Mouse (Mus musculus) neural tube, embryonic 12.5 days (tissue): Measurements from ENCODE around the gene Inppl1. TPM values are rescaled to one million over a fixed set of nuclear protein-coding genes. Genes with fewer than 3 reads are reported as not detected.
A peak's percentile ranks its signal among the peaks of the same experiment; 100 is the strongest.

Source experiments
- ATAC-seq: fragments of 200-750 bp; cut with Nextera tagmentation; 2 replicates; pipeline ENCODE4 v1.8.0; 2017; ENCODE audit warnings: low read depth, mild to moderate bottlenecking, moderate TSS enrichment, moderate library complexity; ENCODE audit not compliant: low FRiP score
- H3K27ac ChIP-seq: fragments of 300-500 bp; sonication (generic); 2 replicates; pipeline ENCODE4 v1.5.1; 2016
- H3K27me3 ChIP-seq: fragments of 300-500 bp; sonication (generic); replicated peaks from 2 replicates; pipeline ENCODE4 v1.6.1; 2016; ENCODE audit warnings: mild to moderate bottlenecking
- H3K36me3 ChIP-seq: fragments of 300-500 bp; sonication (generic); 2 replicates; pipeline ENCODE4 v1.6.1; 2016; ENCODE audit warnings: mild to moderate bottlenecking
- H3K4me1 ChIP-seq: fragments of 300-500 bp; sonication (generic); 2 replicates; pipeline ENCODE4 v1.6.1; 2016
- H3K4me2 ChIP-seq: fragments of 300-500 bp; sonication (generic); replicated peaks from 2 replicates; pipeline ENCODE4 v1.6.1; 2016; ENCODE audit warnings: mild to moderate bottlenecking
- H3K4me3 ChIP-seq: fragments of 300-500 bp; sonication (generic); 2 replicates; pipeline ENCODE4 v1.5.1; 2016
- H3K9ac ChIP-seq: fragments of 300-500 bp; sonication (generic); 2 replicates; pipeline ENCODE4 v1.6.1; 2016; ENCODE audit warnings: mild to moderate bottlenecking
- H3K9me3 ChIP-seq: fragments of 300-500 bp; sonication (generic); 2 replicates; pipeline ENCODE4 v1.6.1; 2016; ENCODE audit warnings: mild to moderate bottlenecking
- WGBS: fragments of 180-500 bp; shearing (Covaris S2); methylation state at CpG from one replicate; pipeline ENCODE4 v1.1.7; 2016; 5-methylcytosine and 5-hydroxymethylcytosine counted together
- polyA plus RNA-seq: library from polyadenylated mRNA; unstranded; fragments of >200 nt; fragmentation: Nextera tagmentation; extraction: Ambion mirVana; gene quantifications from 2 replicates; pipeline ENCODE4 v1.2.1, GENCODE M21; 2016

The Inppl1 gene
- polyA plus RNA-seq, 1 experiment from 2014 or later, result 34.9 TPM

GRCm38 (mm10) chr7:101836271-101837153, 1.5 kb downstream of the Inppl1 start:
- peaks cover 12% of the 10 kb centered on the region for H3K36me3 ChIP-seq
- H3K27ac ChIP-seq, result peak overlapping the region; percentile 64
- H3K4me1 ChIP-seq, result peaks cover 40% of the 10 kb centered on the region
- under 1% methylated on average over 63 of the region's 63 CpGs for WGBS
- peak overlapping the region; percentile 76 for H3K4me3 ChIP-seq
- ATAC-seq, result peak; percentile 75
- H3K27me3 ChIP-seq, result no peaks in the 10 kb centered on the region
- no peaks in the 10 kb centered on the region for H3K9me3 ChIP-seq
- peak overlapping the region; percentile 93 for H3K4me2 ChIP-seq
- peak overlapping the region; percentile 94 for H3K9ac ChIP-seq

- H3K4me2 ChIP-seq, result peak overlapping the region; percentile 93
- peaks cover 40% of the 10 kb centered on the region for H3K4me1 ChIP-seq
- H3K27ac ChIP-seq, result no peak overlapping the region
- H3K9me3 ChIP-seq, result no peaks in the 10 kb centered on the region
- no peaks in the 10 kb centered on the region for H3K27me3 ChIP-seq
- H3K36me3 ChIP-seq, result peaks cover 22% of the 10 kb centered on the region
- no peak for ATAC-seq
- WGBS, result 43% methylated on average over 5 of the region's 5 CpGs
- H3K4me3 ChIP-seq, result peak overlapping the region; percentile 76
- H3K9ac ChIP-seq, result peak overlapping the region; percentile 94
Measured at GRCm38 (mm10) chr7:101835457-101836109, 2.4 kb downstream of the Inppl1 start.

- no peaks in the 10 kb centered on the region for H3K9me3 ChIP-seq
- peaks cover 40% of the 10 kb centered on the region for H3K4me1 ChIP-seq
- WGBS, result 67% methylated on average over 3 of the region's 3 CpGs
- peaks cover 28% of the 10 kb centered on the region for H3K36me3 ChIP-seq
- H3K9ac ChIP-seq, result no peak overlapping the region
- ATAC-seq, result no peak
- no peaks in the 10 kb centered on the region for H3K27me3 ChIP-seq
- H3K4me2 ChIP-seq, result peak overlapping the region; percentile 93
- H3K27ac ChIP-seq, result no peak overlapping the region
- H3K4me3 ChIP-seq, result no peak overlapping the region
Measured at GRCm38 (mm10) chr7:101834903-101835302, 3.1 kb downstream of the Inppl1 start.

- Histone ChIP-seq H3K27ac (no peak overlapping the region), H3K4me3 (no peak overlapping the region), H3K4me2 (peak overlapping the region; percentile 93), H3K9me3 (no peaks in the 10 kb centered on the region), H3K9ac (no peak overlapping the region), H3K4me1 (peaks cover 40% of the 10 kb centered on the region), H3K36me3 (peaks cover 37% of the 10 kb centered on the region), H3K27me3 (no peaks in the 10 kb centered on the region)
- WGBS, result 63% methylated on average over 3 of the region's 3 CpGs
- no peak for ATAC-seq
Measured at GRCm38 (mm10) chr7:101833916-101834584, 4.0 kb downstream of the Inppl1 start.

GRCm38 (mm10) chr7:101833352-101833751, 4.7 kb downstream of the Inppl1 start:
- 70% methylated on average over 5 of the region's 5 CpGs for WGBS
- Histone ChIP-seq H3K27ac (no peak overlapping the region), H3K4me1 (peaks cover 36% of the 10 kb centered on the region), H3K27me3 (no peaks in the 10 kb centered on the region), H3K9me3 (no peaks in the 10 kb centered on the region), H3K36me3 (peaks cover 44% of the 10 kb centered on the region), H3K9ac (no peak overlapping the region), H3K4me2 (no peak overlapping the region), H3K4me3 (no peak overlapping the region)
- no peak for ATAC-seq

GRCm38 (mm10) chr7:101832372-101832771, 5.7 kb downstream of the Inppl1 start:
- no peaks in the 10 kb centered on the region for H3K9me3 ChIP-seq
- H3K27me3 ChIP-seq, result no peaks in the 10 kb centered on the region
- no peak overlapping the region for H3K4me3 ChIP-seq
- peaks cover 54% of the 10 kb centered on the region for H3K36me3 ChIP-seq
- peaks cover 30% of the 10 kb centered on the region for H3K4me1 ChIP-seq
- no peak overlapping the region for H3K9ac ChIP-seq
- H3K4me2 ChIP-seq, result no peak overlapping the region
- 92% methylated on average over 4 of the region's 4 CpGs for WGBS
- ATAC-seq, result no peak
- H3K27ac ChIP-seq, result no peak overlapping the region

GRCm38 (mm10) chr7:101831437-101831836, 6.6 kb downstream of the Inppl1 start:
- H3K27ac ChIP-seq, result no peak overlapping the region
- H3K4me2 ChIP-seq, result no peak overlapping the region
- H3K4me1 ChIP-seq, result peaks cover 23% of the 10 kb centered on the region
- peaks cover 63% of the 10 kb centered on the region for H3K36me3 ChIP-seq
- no peak for ATAC-seq
- no peaks in the 10 kb centered on the region for H3K27me3 ChIP-seq
- 94% methylated on average over 8 of the region's 8 CpGs for WGBS
- H3K4me3 ChIP-seq, result no peak overlapping the region
- no peaks in the 10 kb centered on the region for H3K9me3 ChIP-seq
- no peak overlapping the region for H3K9ac ChIP-seq

- peaks cover 74% of the 10 kb centered on the region for H3K36me3 ChIP-seq
- H3K27me3 ChIP-seq, result no peaks in the 10 kb centered on the region
- no peak overlapping the region for H3K9ac ChIP-seq
- H3K4me1 ChIP-seq, result peaks cover 15% of the 10 kb centered on the region
- H3K4me2 ChIP-seq, result no peak overlapping the region
- H3K9me3 ChIP-seq, result no peaks in the 10 kb centered on the region
- 96% methylated on average over 3 of the region's 3 CpGs for WGBS
- no peak overlapping the region for H3K27ac ChIP-seq
- H3K4me3 ChIP-seq, result no peak overlapping the region
- ATAC-seq, result no peak
Measured at GRCm38 (mm10) chr7:101830373-101830772, 7.7 kb downstream of the Inppl1 start.

- H3K4me2 ChIP-seq, result no peak overlapping the region
- peaks cover 21% of the 10 kb centered on the region for H3K4me1 ChIP-seq
- no peaks in the 10 kb centered on the region for H3K9me3 ChIP-seq
- H3K27me3 ChIP-seq, result peaks cover 50% of the 10 kb centered on the region
- H3K36me3 ChIP-seq, result peaks cover 48% of the 10 kb centered on the region
- no peak overlapping the region for H3K9ac ChIP-seq
- no peak overlapping the region for H3K27ac ChIP-seq
- ATAC-seq, result no peak
- WGBS, result 85% methylated on average over 18 of the region's 18 CpGs
- H3K4me3 ChIP-seq, result no peak overlapping the region
Measured at GRCm38 (mm10) chr7:101823758-101824630, 14.0 kb downstream of the Inppl1 start.

GRCm38 (mm10) chr7:101822836-101823757, 14.9 kb downstream of the Inppl1 start:
- ATAC-seq, result 0 out of 2 replicates have a peak, but pooled peaks have one; percentile 14
- Histone ChIP-seq H3K4me3 (no peak overlapping the region), H3K36me3 (peaks cover 39% of the 10 kb centered on the region), H3K9me3 (no peaks in the 10 kb centered on the region), H3K27ac (no peak overlapping the region), H3K9ac (no peak overlapping the region), H3K4me1 (peaks cover 26% of the 10 kb centered on the region), H3K4me2 (0 out of 2 replicates have a peak overlapping the region, but pooled peaks have one; percentile 7), H3K27me3 (peaks cover 59% of the 10 kb centered on the region)
- WGBS, result 22% methylated on average over 32 of the region's 32 CpGs
